Mouse (Mus musculus) neural tube, embryonic 15.5 days (tissue): ENCODE results near the gene Gmfb. TPM values are rescaled to one million over a fixed set of nuclear protein-coding genes. Genes with fewer than 3 reads are reported as not detected.

ENCODE experiments used
- ATAC-seq: fragments of 200-750 bp; cut with Nextera tagmentation; 2 replicates; pipeline ENCODE4 v1.8.0; 2017; ENCODE audit warnings: mild to moderate bottlenecking, moderate TSS enrichment, moderate library complexity; ENCODE audit not compliant: low FRiP score
- H3K27ac ChIP-seq: fragments of 300-500 bp; sonication (generic); replicated peaks from 2 replicates; pipeline ENCODE4 v1.5.1; 2015; ENCODE audit warnings: mild to moderate bottlenecking, inconsistent platforms
- H3K27me3 ChIP-seq: fragments of 300-500 bp; sonication (generic); replicated peaks from 2 replicates; pipeline ENCODE4 v1.6.1; 2015; ENCODE audit warnings: inconsistent platforms
- H3K36me3 ChIP-seq: fragments of 300-500 bp; sonication (generic); 2 replicates; pipeline ENCODE4 v1.6.1; 2015; ENCODE audit warnings: inconsistent platforms
- H3K4me1 ChIP-seq: fragments of 300-500 bp; sonication (generic); 2 replicates; pipeline ENCODE4 v1.6.1; 2015; ENCODE audit warnings: inconsistent platforms
- H3K4me2 ChIP-seq: fragments of 300-500 bp; sonication (generic); 2 replicates; pipeline ENCODE4 v1.6.1; 2015; ENCODE audit warnings: inconsistent platforms, mild to moderate bottlenecking, moderate library complexity
- H3K4me3 ChIP-seq: fragments of 300-500 bp; sonication (generic); replicated peaks from 2 replicates; pipeline ENCODE4 v1.5.1; 2015; ENCODE audit warnings: mild to moderate bottlenecking, inconsistent platforms
- H3K9ac ChIP-seq: fragments of 300-500 bp; sonication (generic); replicated peaks from 2 replicates; pipeline ENCODE4 v1.6.1; 2015; ENCODE audit warnings: mild to moderate bottlenecking, inconsistent platforms
- H3K9me3 ChIP-seq: fragments of 300-500 bp; sonication (generic); replicated peaks from 2 replicates; pipeline ENCODE4 v1.6.1; 2016; ENCODE audit warnings: inconsistent platforms
- WGBS: fragments of 180-500 bp; shearing (Covaris S2); methylation state at CpG from one replicate; pipeline ENCODE4 v1.1.7; 2015; ENCODE audit warnings: mixed read lengths; 5-methylcytosine and 5-hydroxymethylcytosine counted together
- polyA plus RNA-seq: library from polyadenylated mRNA; unstranded; fragments of >200 nt; fragmentation: Nextera tagmentation; extraction: Ambion mirVana; gene quantifications from 2 replicates; pipeline ENCODE4 v1.2.1, GENCODE M21; 2015

Gmfb gene
- polyA plus RNA-seq, 1 experiment from 2014 or later = 123 TPM

GRCm38 (mm10) chr14:46800684-46801345 lies 21.2 kb downstream of the Gmfb start:
- ATAC-seq = no peak
- WGBS = 86% methylated on average over 3 of the region's 3 CpGs

DNA sequence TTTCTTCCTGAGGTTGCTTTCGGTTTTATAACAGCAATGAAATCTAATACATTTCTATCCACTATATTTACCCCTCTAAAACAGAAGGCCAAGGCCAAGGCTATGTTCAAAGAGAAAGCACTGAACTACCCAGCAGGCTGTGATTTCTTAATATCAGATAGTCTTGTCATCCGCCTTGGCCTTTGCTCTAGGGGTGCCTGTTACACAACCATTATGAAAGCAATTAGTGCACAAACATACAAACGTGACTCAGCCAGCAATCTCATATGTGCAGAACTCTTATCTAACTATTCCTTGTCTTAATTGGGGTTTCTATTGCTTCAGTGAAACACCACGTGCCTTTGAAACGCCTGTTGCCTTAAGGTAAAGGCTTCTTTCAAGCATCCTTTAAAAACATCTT lies 27.9 kb downstream of the Gmfb start:
- no peaks in the 10 kb centered on the region for H3K4me1 ChIP-seq
- ATAC-seq = no peak
- WGBS = 92% methylated on average over 5 of the region's 5 CpGs

More at GRCm38 (mm10) chr14:46800684-46801345, 21.2 kb downstream of the Gmfb start:
- H3K9ac ChIP-seq = no peak overlapping the region
- H3K27me3 ChIP-seq = no peaks in the 10 kb centered on the region
- H3K4me1 ChIP-seq = no peaks in the 10 kb centered on the region
- no peak overlapping the region for H3K4me2 ChIP-seq
- no peak overlapping the region for H3K27ac ChIP-seq
- no peaks in the 10 kb centered on the region for H3K9me3 ChIP-seq
- 0 out of 2 replicates have a peak, but pooled peaks cover 11% of the 10 kb centered on the region for H3K36me3 ChIP-seq
- H3K4me3 ChIP-seq = no peak overlapping the region

DNA sequence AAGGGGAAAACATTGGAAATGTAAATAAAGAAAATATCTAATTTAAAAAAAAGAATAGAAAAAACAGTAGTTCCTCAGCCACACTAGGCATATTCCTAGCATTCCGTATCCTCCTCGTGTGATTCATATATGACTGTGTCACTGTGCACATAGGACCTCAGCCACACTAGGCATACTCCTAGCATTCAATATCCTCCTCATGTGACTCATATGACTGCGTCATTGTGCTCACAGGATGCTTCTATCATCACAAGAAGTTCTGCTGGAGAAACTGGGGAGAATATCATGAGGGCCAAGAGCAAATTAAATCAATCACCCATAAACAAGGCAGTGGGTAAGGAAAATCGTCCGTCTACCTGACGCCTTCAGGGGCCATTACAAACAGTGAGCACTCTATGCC lies 31.3 kb downstream of the Gmfb start:
- Histone ChIP-seq H3K36me3 (no peaks in the 10 kb centered on the region), H3K9me3 (no peaks in the 10 kb centered on the region)

More for the DNA sequence above, 27.9 kb downstream of the Gmfb start:
- Histone ChIP-seq H3K4me3 (no peak overlapping the region), H3K9ac (no peak overlapping the region), H3K27me3 (no peaks in the 10 kb centered on the region), H3K9me3 (no peaks in the 10 kb centered on the region), H3K27ac (no peak overlapping the region), H3K36me3 (0 out of 2 replicates have a peak, but pooled peaks cover under 1% of the 10 kb centered on the region), H3K4me2 (no peak overlapping the region)

GRCm38 (mm10) chr14:46790303-46790702 lies 31.7 kb downstream of the Gmfb start:
- 70% methylated on average over 4 of the region's 4 CpGs for WGBS
- peaks cover 18% of the 10 kb centered on the region for H3K4me1 ChIP-seq
- H3K9me3 ChIP-seq = no peaks in the 10 kb centered on the region
- no peak overlapping the region for H3K9ac ChIP-seq
- ATAC-seq = no peak
- H3K4me2 ChIP-seq = no peak overlapping the region
- no peaks in the 10 kb centered on the region for H3K36me3 ChIP-seq
- no peak overlapping the region for H3K4me3 ChIP-seq
- H3K27ac ChIP-seq = no peak overlapping the region
- H3K27me3 ChIP-seq = no peaks in the 10 kb centered on the region

More for the DNA sequence above, 31.3 kb downstream of the Gmfb start:
- no peak overlapping the region for H3K4me2 ChIP-seq
- H3K27me3 ChIP-seq = no peaks in the 10 kb centered on the region
- no peak for ATAC-seq
- no peak overlapping the region for H3K27ac ChIP-seq
- peaks cover 16% of the 10 kb centered on the region for H3K4me1 ChIP-seq
- no peak overlapping the region for H3K9ac ChIP-seq
- WGBS = 93% methylated on average over 6 of the region's 6 CpGs
- H3K4me3 ChIP-seq = no peak overlapping the region

GRCm38 (mm10) chr14:46788505-46788901 lies 33.5 kb downstream of the Gmfb start:
- Histone ChIP-seq H3K9ac (no peak overlapping the region), H3K9me3 (no peaks in the 10 kb centered on the region), H3K4me1 (peaks cover 27% of the 10 kb centered on the region), H3K27me3 (no peaks in the 10 kb centered on the region), H3K4me2 (peak overlapping the region; percentile 64), H3K27ac (peak overlapping the region; percentile 99; the same call in 1 of the 2 replicates), H3K36me3 (no peaks in the 10 kb centered on the region), H3K4me3 (peak overlapping the region; percentile 91)
- 33% methylated on average over 8 of the region's 8 CpGs for WGBS
- no peak for ATAC-seq

- peaks cover 27% of the 10 kb centered on the region for H3K4me1 ChIP-seq
- H3K9me3 ChIP-seq = no peaks in the 10 kb centered on the region
- H3K27ac ChIP-seq = peak within 1 kb of the TSS; percentile 99
- WGBS = under 1% methylated on average over 86 of the region's 86 CpGs
- H3K27me3 ChIP-seq = no peaks in the 10 kb centered on the region
- peak within 1 kb of the TSS; percentile 91 for H3K4me3 ChIP-seq
- peak within 1 kb of the TSS; percentile 92 for H3K9ac ChIP-seq
- no peaks in the 10 kb centered on the region for H3K36me3 ChIP-seq
- ATAC-seq = peak; percentile 96
- peak within 1 kb of the TSS; percentile 64 for H3K4me2 ChIP-seq
These were observed 34.1 kb downstream of the Gmfb start, which contains the start of gene Cnih1 for GRCm38 (mm10) chr14:46787787-46788504. Gene Cnih1 (minus strand): TSS chr14:46788411.

- ATAC-seq = peak; percentile 0; the same call in 1 of the 2 replicates
- no peaks in the 10 kb centered on the region for H3K9me3 ChIP-seq
- H3K4me1 ChIP-seq = peaks cover 27% of the 10 kb centered on the region
- WGBS = under 1% methylated on average over 11 of the region's 11 CpGs
- H3K27ac ChIP-seq = peak overlapping the region; percentile 99
- peak overlapping the region; percentile 64 for H3K4me2 ChIP-seq
- peak overlapping the region; percentile 91 for H3K4me3 ChIP-seq
- peak overlapping the region; percentile 92 for H3K9ac ChIP-seq
- H3K36me3 ChIP-seq = no peaks in the 10 kb centered on the region
- no peaks in the 10 kb centered on the region for H3K27me3 ChIP-seq
These were observed 34.6 kb downstream of the Gmfb start for GRCm38 (mm10) chr14:46787454-46787786.

DNA sequence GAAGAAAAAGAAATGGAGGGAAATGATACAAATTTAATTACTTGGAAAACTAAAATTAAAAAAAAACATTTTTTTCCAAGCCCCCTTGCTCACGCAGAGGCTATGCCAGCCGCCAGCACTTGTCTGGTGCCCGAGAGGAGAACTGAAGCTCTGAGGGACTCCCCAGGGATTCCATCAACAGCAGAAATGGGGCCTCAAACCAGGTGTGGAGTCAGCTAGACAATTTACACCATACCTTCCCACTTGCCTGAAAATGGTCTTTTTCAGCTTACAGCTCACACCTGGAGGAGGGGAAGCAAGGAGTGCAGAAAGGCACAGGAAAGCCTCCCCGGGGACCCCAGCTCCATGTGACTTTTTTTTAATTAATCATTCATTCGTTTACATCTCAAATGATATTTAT lies 36.8 kb downstream of the Gmfb start:
- H3K4me3 ChIP-seq = no peak overlapping the region
- H3K4me1 ChIP-seq = peaks cover 27% of the 10 kb centered on the region
- no peaks in the 10 kb centered on the region for H3K9me3 ChIP-seq
- no peak overlapping the region for H3K4me2 ChIP-seq
- 80% methylated on average over 5 of the region's 5 CpGs for WGBS
- no peak for ATAC-seq
- no peak overlapping the region for H3K27ac ChIP-seq
- 0 out of 2 replicates have a peak, but pooled peaks cover 3% of the 10 kb centered on the region for H3K36me3 ChIP-seq
- no peak overlapping the region for H3K9ac ChIP-seq
- H3K27me3 ChIP-seq = no peaks in the 10 kb centered on the region

DNA sequence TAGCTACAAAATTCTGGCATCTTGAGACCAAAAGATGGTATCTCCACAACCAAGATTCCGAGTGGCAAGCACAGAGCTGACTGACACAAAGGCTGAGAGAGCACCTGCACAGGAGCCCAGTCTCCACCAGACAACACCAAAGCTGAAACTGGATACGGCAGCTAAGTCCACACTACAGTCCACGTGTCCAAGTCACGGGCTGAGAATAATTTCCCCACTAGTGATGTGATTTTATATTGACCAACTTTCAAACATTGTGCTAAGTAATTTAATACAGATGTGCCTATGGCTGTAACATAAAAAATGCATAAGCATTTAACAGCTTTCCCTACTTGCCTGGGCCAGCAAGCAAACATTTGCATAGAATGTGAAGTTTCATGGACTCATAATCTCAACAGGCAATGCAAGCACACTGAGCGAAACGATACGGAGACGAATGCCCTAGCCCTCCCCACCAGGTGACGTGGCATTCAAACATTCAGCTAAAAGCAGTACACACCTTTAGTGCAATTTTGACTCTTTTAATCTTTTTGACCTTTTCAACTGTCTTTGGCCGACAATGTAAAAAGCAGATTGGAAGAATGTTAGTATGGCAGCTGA lies 38.6 kb downstream of the Gmfb start:
- peaks cover 21% of the 10 kb centered on the region for H3K36me3 ChIP-seq
- H3K4me3 ChIP-seq = no peak overlapping the region
- WGBS = 87% methylated on average over 10 of the region's 10 CpGs
- H3K27me3 ChIP-seq = no peaks in the 10 kb centered on the region
- ATAC-seq = no peak
- H3K4me2 ChIP-seq = no peak overlapping the region
- H3K9me3 ChIP-seq = no peaks in the 10 kb centered on the region
- H3K9ac ChIP-seq = no peak overlapping the region
- H3K27ac ChIP-seq = no peak overlapping the region
- peaks cover 24% of the 10 kb centered on the region for H3K4me1 ChIP-seq

DNA sequence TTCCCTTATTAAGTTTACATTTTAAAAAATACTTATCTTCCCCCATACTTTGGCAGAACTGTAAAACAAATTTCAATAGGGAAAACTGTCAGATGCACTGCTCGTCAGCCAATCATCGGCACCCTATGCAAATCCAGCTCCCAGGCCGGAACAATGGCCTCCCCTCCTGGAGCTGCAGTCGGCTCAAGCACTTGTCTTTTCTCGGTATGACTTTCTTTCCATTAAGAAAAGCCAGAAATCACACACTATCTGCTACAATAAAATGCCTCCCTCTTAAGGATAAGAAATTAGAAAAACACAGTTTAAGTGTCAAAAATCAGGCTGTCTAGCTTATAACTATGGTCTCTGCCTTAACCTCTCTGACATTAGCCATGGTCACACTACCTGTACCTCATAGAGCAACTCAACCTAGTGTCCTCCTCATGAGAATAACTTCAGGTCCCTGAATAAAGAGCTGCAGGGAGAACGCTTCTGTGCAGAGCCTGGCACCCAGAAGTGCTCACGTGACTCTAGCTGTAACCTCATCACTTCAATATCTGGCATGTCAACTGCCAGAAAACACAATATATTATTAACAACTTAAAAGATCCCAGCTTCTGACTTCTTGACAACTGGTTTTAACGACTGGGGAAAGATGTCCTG lies 39.7 kb downstream of the Gmfb start:
- peaks cover 24% of the 10 kb centered on the region for H3K4me1 ChIP-seq
- no peak overlapping the region for H3K9ac ChIP-seq
- no peaks in the 10 kb centered on the region for H3K9me3 ChIP-seq
- 89% methylated on average over 8 of the region's 8 CpGs for WGBS
- no peak overlapping the region for H3K4me3 ChIP-seq
- ATAC-seq = no peak
- H3K27me3 ChIP-seq = no peaks in the 10 kb centered on the region
- H3K27ac ChIP-seq = no peak overlapping the region
- peaks cover 31% of the 10 kb centered on the region for H3K36me3 ChIP-seq
- no peak overlapping the region for H3K4me2 ChIP-seq

DNA sequence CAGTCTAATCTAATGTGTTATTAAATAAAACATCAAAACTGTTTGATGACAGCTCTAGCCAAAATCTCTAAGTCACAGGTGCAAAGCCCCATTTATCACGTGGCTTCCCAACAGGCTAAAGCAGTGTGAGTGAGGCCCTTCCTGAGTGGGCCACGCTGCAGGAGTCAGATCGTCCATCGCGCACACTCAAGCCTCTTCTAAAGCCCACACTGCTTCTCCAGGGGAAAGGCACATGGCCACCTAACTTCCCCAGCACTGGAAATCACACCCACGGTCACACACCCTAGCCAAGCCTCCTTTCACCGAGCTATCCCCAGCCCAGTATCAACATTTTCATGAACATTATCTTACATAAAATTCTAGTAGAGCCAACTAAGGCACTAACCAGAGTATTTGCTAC lies 41.0 kb downstream of the Gmfb start:
- peaks cover 40% of the 10 kb centered on the region for H3K36me3 ChIP-seq
- peaks cover 13% of the 10 kb centered on the region for H3K4me1 ChIP-seq
- ATAC-seq = no peak
- H3K9ac ChIP-seq = no peak overlapping the region
- no peak overlapping the region for H3K27ac ChIP-seq
- H3K27me3 ChIP-seq = no peaks in the 10 kb centered on the region
- no peak overlapping the region for H3K4me2 ChIP-seq
- no peak overlapping the region for H3K4me3 ChIP-seq
- H3K9me3 ChIP-seq = no peaks in the 10 kb centered on the region
- WGBS = 95% methylated on average over 7 of the region's 7 CpGs
